Mouse (Mus musculus) stomach, postnatal 0 days (tissue): ENCODE data around the gene 4930432K21Rik.

Experiments used
- CTCF ChIP-seq: IDR thresholded peaks from 2 replicates; pipeline ENCODE4 v1.5.1; 2016; ENCODE audit warnings: antibody characterized with exemption, low read depth, mild to moderate bottlenecking, moderate library complexity
- EP300 ChIP-seq: optimal IDR thresholded peaks from 2 replicates; pipeline ENCODE3; 2016; ENCODE audit warnings: antibody characterized with exemption

DNA sequence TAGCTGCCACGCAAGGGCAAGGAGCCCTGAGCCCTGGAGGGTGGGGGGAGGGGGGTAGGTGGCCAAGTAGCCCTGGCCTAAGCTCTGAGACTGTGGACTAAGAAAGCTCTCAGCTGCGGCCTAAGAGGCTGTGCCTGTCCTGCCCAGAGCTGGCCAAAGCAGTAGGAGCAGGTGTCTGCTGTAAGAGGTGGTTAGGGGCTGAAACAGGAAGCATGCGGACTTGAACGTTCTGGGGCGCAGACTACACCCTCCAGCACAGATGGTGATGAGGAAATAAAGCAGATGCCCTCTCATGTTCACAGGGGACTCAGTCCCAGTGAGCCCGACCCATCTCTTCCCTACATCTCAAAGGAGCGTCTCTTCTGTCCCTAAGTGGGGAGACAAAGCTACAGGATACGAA is 15.6 kb upstream of the 4930432K21Rik start:
- TF ChIP-seq CTCF = no peak
- no peak for TF ChIP-seq EP300
